Mouse (Mus musculus): ENCODE results near the gene Mlxip.
A peak's percentile ranks its signal among the peaks of the same experiment; 100 is the strongest.

The Mlxip gene

GRCm38 (mm10) chr5:123394303-123394956, at the start of gene Mlxip:
Gene Mlxip, plus strand, starts transcription at chr5:123394798.
- DNase-seq (ENCODE audit: low spot score in 2 of 2), result peak; percentile 85 to 91

GRCm38 (mm10) chr5:123344963-123345852, 49.4 kb upstream of the Mlxip start:
- DNase-seq (ENCODE audit: low spot score in 2 of 2), result peak; percentile 26 to 37

- peak; percentile 32 to 50 for DNase-seq (ENCODE audit: low spot score in 2 of 2)
Measured at GRCm38 (mm10) chr5:123345853-123346654, 48.5 kb upstream of the Mlxip start.

GRCm38 (mm10) chr5:123346701-123347270, 47.8 kb upstream of the Mlxip start:
- DNase-seq (ENCODE audit: low spot score in 2 of 2), result no peak

GRCm38 (mm10) chr5:123347985-123348384, 46.6 kb upstream of the Mlxip start:
- no peak for DNase-seq (ENCODE audit: low spot score in 2 of 2)

- no peak for DNase-seq (ENCODE audit: low spot score in 2 of 2)
Measured at GRCm38 (mm10) chr5:123350386-123350785, 44.2 kb upstream of the Mlxip start.

- no peak for DNase-seq (ENCODE audit: low spot score in 2 of 2)
Measured at GRCm38 (mm10) chr5:123355918-123356317, 38.7 kb upstream of the Mlxip start.

- no peak for DNase-seq (ENCODE audit: low spot score in 2 of 2)
Measured at GRCm38 (mm10) chr5:123357253-123357652, 37.3 kb upstream of the Mlxip start.

- DNase-seq (ENCODE audit: low spot score in 2 of 2), result no peak
Measured at GRCm38 (mm10) chr5:123359431-123359830, 35.2 kb upstream of the Mlxip start.

- no peak for DNase-seq (ENCODE audit: low spot score in 2 of 2)
Measured at GRCm38 (mm10) chr5:123362911-123363310, 31.7 kb upstream of the Mlxip start.

GRCm38 (mm10) chr5:123364302-123364971, 30.2 kb upstream of the Mlxip start:
- DNase-seq (ENCODE audit: low spot score in 2 of 2), result no peak

- DNase-seq (ENCODE audit: low spot score in 2 of 2), result no peak
Measured at GRCm38 (mm10) chr5:123368869-123369488, 25.6 kb upstream of the Mlxip start.

- no peak for DNase-seq (ENCODE audit: low spot score in 2 of 2)
Measured at GRCm38 (mm10) chr5:123370049-123370448, 24.5 kb upstream of the Mlxip start.

GRCm38 (mm10) chr5:123375262-123375661, 19.3 kb upstream of the Mlxip start:
- no peak for DNase-seq (ENCODE audit: low spot score in 2 of 2)

- DNase-seq (ENCODE audit: low spot score in 2 of 2), result no peak
Measured at GRCm38 (mm10) chr5:123375793-123376452, 18.7 kb upstream of the Mlxip start.

GRCm38 (mm10) chr5:123376569-123376968, 18.0 kb upstream of the Mlxip start:
- DNase-seq (ENCODE audit: low spot score in 2 of 2), result peak in 1 of 2 experiments; percentile 51

GRCm38 (mm10) chr5:123377120-123377955, 17.3 kb upstream of the Mlxip start:
- DNase-seq (ENCODE audit: low spot score in 2 of 2), result no peak

GRCm38 (mm10) chr5:123378712-123379111, 15.9 kb upstream of the Mlxip start:
- DNase-seq (ENCODE audit: low spot score in 2 of 2), result no peak

GRCm38 (mm10) chr5:123379504-123379931, 15.1 kb upstream of the Mlxip start:
- no peak for DNase-seq (ENCODE audit: low spot score in 2 of 2)
